Mouse (Mus musculus) heart, embryonic 13.5 days (tissue): ENCODE results near the gene Bcl6. TPM values are rescaled to one million over a fixed set of nuclear protein-coding genes. Genes with fewer than 3 reads are reported as not detected.

Experiments
- polyA plus RNA-seq: library from polyadenylated mRNA; unstranded; fragments of >200 nt; fragmentation: Nextera tagmentation; extraction: Ambion mirVana; gene quantifications from 2 replicates; pipeline ENCODE4 v1.2.1, GENCODE M21; 2015

The Bcl6 gene
- polyA plus RNA-seq, 1 experiment from 2014 or later = 0.29 TPM

Other genes with a start within 250 kb of the Bcl6 start
- gene Sst, start 97.9 kb downstream of the Bcl6 start, polyA plus RNA-seq = 0.21 TPM in 1 of 2 replicates, not detected in the other
- not detected in 2 replicates for gene Rtp2, start 56.5 kb downstream of the Bcl6 start, polyA plus RNA-seq
- gene Gm37419, start 370 bp downstream of the Bcl6 start, polyA plus RNA-seq = not detected in 2 replicates